Comparison of ENCODE assay signal across 20 mouse cellular contexts in the genomic region with DNA sequence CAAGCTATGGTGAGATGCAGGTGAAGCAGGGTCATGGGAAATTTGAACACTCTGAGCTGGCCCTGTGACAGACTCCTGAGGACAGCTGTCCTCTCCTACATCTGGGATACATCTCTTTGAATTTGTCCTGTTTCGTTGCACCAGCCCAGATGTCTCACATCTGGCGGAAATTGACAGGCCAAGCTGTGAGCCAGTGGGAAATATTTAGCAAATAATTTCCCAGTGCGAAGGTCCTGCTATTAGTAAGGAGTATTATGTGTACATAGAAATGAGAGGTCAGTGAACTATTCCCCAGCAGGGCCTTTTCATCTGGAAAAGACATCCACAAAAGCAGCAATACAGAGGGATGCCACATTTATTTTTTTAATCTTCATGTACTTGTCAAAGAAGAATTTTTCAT. TPM values are rescaled to one million over a fixed set of nuclear protein-coding genes. Genes with fewer than 3 reads are reported as not detected.
A peak's percentile ranks its signal among the peaks of the same experiment; 100 is the strongest.
DNase-seq lines count a peak whose midpoint lies in the region; ATAC-seq and TF ChIP-seq lines count a peak whose summit lies in the region.
"Had no signal": no experiment of that assay in that cellular context is flagged by ENCODE, and none has a peak within 500 bp of the region (broad histone marks: within the 10 kb centered on the region; RNA-seq: fewer than 3 reads in every experiment).

No protein-coding gene starts in this region.

- H3K27ac ChIP-seq in embryonic facial prominence, embryonic 11.5 days (replicated peaks; ENCODE audit: low read depth, low read length), result no peak overlapping the region
- no peak overlapping the region for H3K27ac ChIP-seq in embryonic facial prominence, embryonic 10.5 days (replicated peaks)
- no peak overlapping the region for H3K27ac ChIP-seq in kidney, adult 2 months (ENCODE audit: insufficient read depth, low read depth, low read length)
- H3K27ac ChIP-seq in midbrain, embryonic 11.5 days (ENCODE audit: low read depth, low read length), result no peak overlapping the region
- no peak overlapping the region for H3K27ac ChIP-seq in midbrain, embryonic 14.5 days (replicated peaks; ENCODE audit: low read depth, low read length)
- no peak overlapping the region for H3K27ac ChIP-seq in stomach, embryonic 16.5 days (ENCODE audit: low read length)
- H3K27ac ChIP-seq: embryonic facial prominence, embryonic 13.5 days; forebrain, embryonic 10.5 days; hindbrain, embryonic 14.5 days; left cerebral cortex, adult 2 months; limb, embryonic 12.5 days; liver, embryonic 14.5 days; neural tube, embryonic 13.5 days had no signal

- no peak overlapping the region for H3K4me3 ChIP-seq in embryonic facial prominence, embryonic 11.5 days (ENCODE audit: low read depth, low read length)
- H3K4me3 ChIP-seq in embryonic facial prominence, embryonic 10.5 days, result no peak overlapping the region
- no peak overlapping the region for H3K4me3 ChIP-seq in kidney, adult 2 months (ENCODE audit: insufficient read depth, low read depth, low read length)
- H3K4me3 ChIP-seq in midbrain, embryonic 11.5 days (ENCODE audit: low read depth, low read length), result no peak overlapping the region
- no peak overlapping the region for H3K4me3 ChIP-seq in midbrain, embryonic 14.5 days (replicated peaks; ENCODE audit: low read depth, low read length)
- H3K4me3 ChIP-seq in stomach, embryonic 16.5 days (replicated peaks; ENCODE audit: low read length), result no peak overlapping the region
- H3K4me3 ChIP-seq: embryonic facial prominence, embryonic 13.5 days; forebrain, embryonic 10.5 days; left cerebral cortex, adult 2 months; limb, embryonic 12.5 days; neural tube, embryonic 13.5 days had no signal

- no peaks in the 10 kb centered on the region for H3K9me3 ChIP-seq in embryonic facial prominence, embryonic 11.5 days (replicated peaks; ENCODE audit: control insufficient read depth, low read length)
- no peaks in the 10 kb centered on the region for H3K9me3 ChIP-seq in embryonic facial prominence, embryonic 10.5 days
- H3K9me3 ChIP-seq in midbrain, embryonic 11.5 days (ENCODE audit: control insufficient read depth, low read length), result no peaks in the 10 kb centered on the region; the same call in none of the 2 replicates
- no peaks in the 10 kb centered on the region for H3K9me3 ChIP-seq in midbrain, embryonic 14.5 days (ENCODE audit: control insufficient read depth, low read length)
- no peaks in the 10 kb centered on the region for H3K9me3 ChIP-seq in stomach, embryonic 16.5 days (replicated peaks; ENCODE audit: control insufficient read depth, low read length)
- H3K9me3 ChIP-seq: embryonic facial prominence, embryonic 13.5 days; forebrain, embryonic 10.5 days; limb, embryonic 12.5 days; neural tube, embryonic 13.5 days had no signal

- H3K36me3 ChIP-seq in embryonic facial prominence, embryonic 11.5 days (replicated peaks; ENCODE audit: control insufficient read depth, insufficient read depth, low read depth, low read length), result no peaks in the 10 kb centered on the region
- H3K36me3 ChIP-seq in embryonic facial prominence, embryonic 10.5 days (replicated peaks), result no peaks in the 10 kb centered on the region
- H3K36me3 ChIP-seq in kidney, adult 2 months (ENCODE audit: control insufficient read depth, insufficient read depth, low read length), result no peaks in the 10 kb centered on the region
- H3K36me3 ChIP-seq in midbrain, embryonic 11.5 days (ENCODE audit: control insufficient read depth, insufficient read depth, low read length), result no peaks in the 10 kb centered on the region
- H3K36me3 ChIP-seq in midbrain, embryonic 14.5 days (ENCODE audit: control insufficient read depth, insufficient read depth, low read length), result no peaks in the 10 kb centered on the region
- no peaks in the 10 kb centered on the region for H3K36me3 ChIP-seq in stomach, embryonic 16.5 days (ENCODE audit: control insufficient read depth, insufficient read depth, low read length)

- H3K4me2 ChIP-seq in embryonic facial prominence, embryonic 11.5 days (ENCODE audit: low read depth, low read length), result no peak overlapping the region
- H3K4me2 ChIP-seq in midbrain, embryonic 11.5 days, result no peak overlapping the region
- no peak overlapping the region for H3K4me2 ChIP-seq in midbrain, embryonic 14.5 days (ENCODE audit: low read length)
- H3K4me2 ChIP-seq in stomach, embryonic 16.5 days (ENCODE audit: low read depth, low read length), result no peak overlapping the region
- H3K4me2 ChIP-seq: embryonic facial prominence, embryonic 13.5 days; hindbrain, embryonic 14.5 days; limb, embryonic 12.5 days; neural tube, embryonic 13.5 days had no signal

- ATAC-seq in embryonic facial prominence, embryonic 11.5 days (replicated peaks; ENCODE audit: insufficient number of reproducible peaks, low FRiP score, low TSS enrichment, low read depth), result no peak
- ATAC-seq in midbrain, embryonic 11.5 days (ENCODE audit: low FRiP score), result no peak
- ATAC-seq in midbrain, embryonic 14.5 days (ENCODE audit: low FRiP score, low TSS enrichment), result no peak
- peak; percentile 50; the same call in 1 of the 2 replicates for ATAC-seq in stomach, embryonic 16.5 days (ENCODE audit: insufficient read depth, low FRiP score)
- ATAC-seq: activated CD4-positive, CD25-positive, alpha-beta regulatory T cell, adult 4 months; intestine, postnatal 0 days had no signal

- H3K9ac ChIP-seq in embryonic facial prominence, embryonic 11.5 days (replicated peaks; ENCODE audit: low read length), result no peak overlapping the region
- no peak overlapping the region for H3K9ac ChIP-seq in midbrain, embryonic 11.5 days (ENCODE audit: low read length)
- H3K9ac ChIP-seq in midbrain, embryonic 14.5 days (replicated peaks; ENCODE audit: low read length), result no peak overlapping the region
- H3K9ac ChIP-seq in stomach, embryonic 16.5 days (ENCODE audit: low read length), result no peak overlapping the region
- H3K9ac ChIP-seq: embryonic facial prominence, embryonic 13.5 days; hindbrain, embryonic 14.5 days; limb, embryonic 12.5 days; liver, embryonic 14.5 days; neural tube, embryonic 13.5 days had no signal

- no peaks in the 10 kb centered on the region for H3K27me3 ChIP-seq in embryonic facial prominence, embryonic 11.5 days (ENCODE audit: control insufficient read depth, insufficient read depth, low read length)
- H3K27me3 ChIP-seq in embryonic facial prominence, embryonic 10.5 days (replicated peaks; ENCODE audit: low read depth, poor library complexity, severe bottlenecking), result peaks cover 38% of the 10 kb centered on the region; the same call in 1 of the 2 replicates
- no peaks in the 10 kb centered on the region for H3K27me3 ChIP-seq in kidney, adult 2 months (replicated peaks; ENCODE audit: control insufficient read depth, insufficient read depth, low read length)
- H3K27me3 ChIP-seq in midbrain, embryonic 11.5 days (ENCODE audit: control insufficient read depth, insufficient read depth, low read length), result no peaks in the 10 kb centered on the region
- H3K27me3 ChIP-seq in midbrain, embryonic 14.5 days (ENCODE audit: control insufficient read depth, insufficient read depth, low read length), result no peaks in the 10 kb centered on the region
- H3K27me3 ChIP-seq in stomach, embryonic 16.5 days (ENCODE audit: control insufficient read depth, insufficient read depth, low read length), result no peaks in the 10 kb centered on the region
- H3K27me3 ChIP-seq: embryonic facial prominence, embryonic 13.5 days; limb, embryonic 12.5 days; neural tube, embryonic 13.5 days had no signal

- TF ChIP-seq POLR2A in kidney, adult 2 months (IDR thresholded peaks at IDR 0.05; ENCODE audit: low read depth, low read length), result no peak

- 49% methylated on average over 3 of the region's 3 CpGs for WGBS in embryonic facial prominence, embryonic 11.5 days
- 66% methylated on average over 3 of the region's 3 CpGs for WGBS in embryonic facial prominence, embryonic 10.5 days
- 77% methylated on average over 3 of the region's 3 CpGs for WGBS in kidney, adult 2 months
- WGBS in midbrain, embryonic 11.5 days, result 79% methylated on average over 3 of the region's 3 CpGs
- WGBS in midbrain, embryonic 14.5 days, result 87% methylated on average over 3 of the region's 3 CpGs
- 58% methylated on average over 3 of the region's 3 CpGs for WGBS in stomach, embryonic 16.5 days

- peak; percentile 26 for DNase-seq in embryonic facial prominence, embryonic 11.5 days (ENCODE audit: low spot score)
- no peak for DNase-seq in embryonic facial prominence, embryonic 10.5 days (ENCODE audit: low spot score)
- DNase-seq in kidney, adult 2 months, result peak; percentile 17
- DNase-seq in kidney, postnatal 25 days, result no peak
- DNase-seq in midbrain, embryonic 11.5 days (ENCODE audit: low spot score, missing footprints), result peak; percentile 73
- no peak for DNase-seq in midbrain, embryonic 14.5 days
- no peak for DNase-seq in yolk sac, embryonic 10.5 days (ENCODE audit: low spot score)
- DNase-seq: adrenal gland, postnatal 25 days; cerebellum, adult 9-11 months; right cerebral cortex, postnatal 4 days had no signal

- no peaks in the 10 kb centered on the region; the same call in 1 of the 2 replicates for H3K4me1 ChIP-seq in embryonic facial prominence, embryonic 11.5 days (ENCODE audit: control insufficient read depth, insufficient read depth, low read length)
- peaks cover 11% of the 10 kb centered on the region for H3K4me1 ChIP-seq in embryonic facial prominence, embryonic 10.5 days
- H3K4me1 ChIP-seq in kidney, adult 2 months (ENCODE audit: control insufficient read depth, insufficient read depth, low read length), result no peaks in the 10 kb centered on the region
- H3K4me1 ChIP-seq in midbrain, embryonic 11.5 days (ENCODE audit: control insufficient read depth, insufficient read depth, low read length), result peaks cover 5% of the 10 kb centered on the region
- H3K4me1 ChIP-seq in midbrain, embryonic 14.5 days (ENCODE audit: control insufficient read depth, insufficient read depth, low read length), result peaks cover 9% of the 10 kb centered on the region
- peaks cover 8% of the 10 kb centered on the region; the same call in 1 of the 2 replicates for H3K4me1 ChIP-seq in stomach, embryonic 16.5 days (ENCODE audit: control insufficient read depth, insufficient read depth, low read length)

- no peak for TF ChIP-seq CTCF in kidney, adult 2 months (conservative IDR thresholded peaks at IDR 0.05; ENCODE audit: insufficient read depth, insufficient read length, low read depth, low read length)

RNA-seq across cellular contexts. Expression of gene Cd83, which starts 17.4 kb away (rescaled TPM):
- 8.0 and 8.2 TPM in 2 replicates for polyA plus RNA-seq in embryonic facial prominence, embryonic 11.5 days (2014; fragmentation: Nextera tagmentation; extraction: Ambion mirVana)
- polyA plus RNA-seq in embryonic facial prominence, embryonic 10.5 days (2016; fragmentation: Nextera tagmentation; extraction: Ambion mirVana), result 2.9 and 3.4 TPM in 2 replicates
- 1.8 and 3.3 TPM in 2 replicates for polyA plus RNA-seq in kidney, adult 2 months (2012; rRNA removed)
- polyA plus RNA-seq in midbrain, embryonic 11.5 days (2014; fragmentation: Nextera tagmentation; extraction: Ambion mirVana), result 6.0 and 7.1 TPM in 2 replicates
- 17.4 and 18.4 TPM in 2 replicates for polyA plus RNA-seq in midbrain, embryonic 14.5 days (2014; fragmentation: Nextera tagmentation; extraction: Ambion mirVana)
- 9.7 and 10.6 TPM in 2 replicates for polyA plus RNA-seq in stomach, embryonic 16.5 days (2015; fragmentation: Nextera tagmentation; extraction: Ambion mirVana)

Comparison
In these comparisons a context has a peak if more than half of its experiments do, and no peak if none do; other contexts are left out.
1. DNase-seq: peak in embryonic facial prominence, embryonic 11.5 days (single experiment), kidney, adult 2 months (single experiment) and midbrain, embryonic 11.5 days (single experiment); none in embryonic facial prominence, embryonic 10.5 days (single experiment), kidney, postnatal 25 days (0 of 2), midbrain, embryonic 14.5 days (single experiment) and yolk sac, embryonic 10.5 days (single experiment).